Mouse (Mus musculus) midbrain, embryonic 13.5 days (tissue): ENCODE measurements at regions not wholly inside any gene's neighbourhood (a gene's known extent, or its start where the extent isn't known, plus 50 kb on each side); places are given as distances from the start of the nearest gene placed in this dataset.

ENCODE experiments used
- ATAC-seq: fragments of 200-750 bp; cut with Nextera tagmentation; 2 replicates; pipeline ENCODE4 v1.8.0; 2017; ENCODE audit warnings: mild to moderate bottlenecking, moderate TSS enrichment, moderate library complexity
- H3K27ac ChIP-seq: fragments of 300-500 bp; sonication (generic); 2 replicates; pipeline ENCODE4 v1.5.1; 2015; ENCODE audit warnings: inconsistent platforms, mild to moderate bottlenecking, moderate library complexity
- H3K27me3 ChIP-seq: fragments of 300-500 bp; sonication (generic); 2 replicates; pipeline ENCODE4 v1.6.1; 2015; ENCODE audit warnings: mild to moderate bottlenecking, inconsistent platforms
- H3K36me3 ChIP-seq: fragments of 300-500 bp; sonication (generic); 2 replicates; pipeline ENCODE4 v1.6.1; 2015; ENCODE audit warnings: mild to moderate bottlenecking, inconsistent platforms
- H3K4me1 ChIP-seq: fragments of 300-500 bp; sonication (generic); replicated peaks from 2 replicates; pipeline ENCODE4 v1.6.1; 2015; ENCODE audit warnings: inconsistent platforms
- H3K4me2 ChIP-seq: fragments of 300-500 bp; sonication (generic); replicated peaks from 2 replicates; pipeline ENCODE4 v1.6.1; 2015; ENCODE audit warnings: moderate library complexity, mild to moderate bottlenecking, inconsistent platforms
- H3K4me3 ChIP-seq: fragments of 300-500 bp; sonication (generic); replicated peaks from 2 replicates; pipeline ENCODE4 v1.5.1; 2015; ENCODE audit warnings: mild to moderate bottlenecking, inconsistent platforms
- H3K9ac ChIP-seq: fragments of 300-500 bp; sonication (generic); replicated peaks from 2 replicates; pipeline ENCODE4 v1.6.1; 2015; ENCODE audit warnings: mild to moderate bottlenecking, inconsistent platforms
- H3K9me3 ChIP-seq: fragments of 300-500 bp; sonication (generic); 2 replicates; pipeline ENCODE4 v1.6.1; 2016; ENCODE audit warnings: mild to moderate bottlenecking, inconsistent platforms
- WGBS: fragments of 180-500 bp; shearing (Covaris S2); methylation state at CpG from one replicate; pipeline ENCODE4 v1.1.7; 2015; 5-methylcytosine and 5-hydroxymethylcytosine counted together

- 16% methylated on average over 4 of the region's 4 CpGs for WGBS
- no peak overlapping the region for H3K27ac ChIP-seq
- H3K9me3 ChIP-seq, result no peaks in the 10 kb centered on the region
- no peak overlapping the region for H3K9ac ChIP-seq
- H3K4me3 ChIP-seq, result no peak overlapping the region
- no peak for ATAC-seq
- H3K4me2 ChIP-seq, result no peak overlapping the region
- H3K4me1 ChIP-seq, result peaks cover 5% of the 10 kb centered on the region; the same call in 1 of the 2 replicates
- H3K36me3 ChIP-seq, result no peaks in the 10 kb centered on the region
- peaks cover 3% of the 10 kb centered on the region; the same call in 1 of the 2 replicates for H3K27me3 ChIP-seq
Measured at GRCm38 (mm10) chr2:73965595-73965994, 54.5 kb upstream of the Atp5g3 start.
